Mouse (Mus musculus) kidney, postnatal 36 days (tissue): Measurements from ENCODE around the gene Ogdh.

Experiments used
- DNase-seq, 2 experiments: peaks; one replicate each; pipeline ENCODE4 v3.0.0; 2021 to 2022; ENCODE audit warnings: mixed read lengths in 2 of 2

The Ogdh gene

GRCm38 (mm10) chr11:6296077-6296476 is 4.6 kb downstream of the Ogdh start:
- DNase-seq = no peak

- DNase-seq = no peak
Observed at GRCm38 (mm10) chr11:6299435-6299834, 8.0 kb downstream of the Ogdh start.

GRCm38 (mm10) chr11:6302793-6303192 is 11.4 kb downstream of the Ogdh start:
- peak; percentile 38 to 50 for DNase-seq

GRCm38 (mm10) chr11:6305943-6306430 is 14.6 kb downstream of the Ogdh start:
- DNase-seq = no peak

- DNase-seq = peak; percentile 47 to 72
Observed at GRCm38 (mm10) chr11:6308181-6308580, 16.7 kb downstream of the Ogdh start.

DNA sequence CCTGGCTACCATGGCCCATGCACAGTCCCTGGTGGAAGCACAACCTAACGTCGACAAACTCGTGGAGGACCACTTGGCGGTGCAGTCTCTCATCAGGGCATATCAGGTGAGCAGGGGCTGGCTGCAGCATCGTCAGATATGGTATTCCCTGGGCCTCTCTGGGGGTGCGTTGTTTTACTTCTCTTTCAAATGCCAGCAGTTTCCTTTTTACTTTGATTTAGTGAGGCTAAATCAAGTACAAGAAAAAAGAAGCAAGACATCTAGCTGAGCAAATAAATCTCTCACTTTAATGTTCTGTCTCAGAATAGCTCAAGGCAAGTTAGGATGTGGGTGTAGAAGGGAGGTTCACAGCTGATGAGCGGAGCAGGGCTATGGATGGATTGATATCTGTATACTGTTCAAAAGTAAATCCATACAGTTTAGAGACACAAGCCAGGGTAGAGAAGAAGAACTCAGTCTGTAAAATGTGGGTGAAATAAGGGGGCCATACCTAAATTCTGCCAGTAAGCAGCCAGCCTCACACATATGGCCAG is 22.5 kb downstream of the Ogdh start:
- DNase-seq = no peak

- no peak for DNase-seq
Observed at GRCm38 (mm10) chr11:6316821-6317220, 25.4 kb downstream of the Ogdh start.

DNA sequence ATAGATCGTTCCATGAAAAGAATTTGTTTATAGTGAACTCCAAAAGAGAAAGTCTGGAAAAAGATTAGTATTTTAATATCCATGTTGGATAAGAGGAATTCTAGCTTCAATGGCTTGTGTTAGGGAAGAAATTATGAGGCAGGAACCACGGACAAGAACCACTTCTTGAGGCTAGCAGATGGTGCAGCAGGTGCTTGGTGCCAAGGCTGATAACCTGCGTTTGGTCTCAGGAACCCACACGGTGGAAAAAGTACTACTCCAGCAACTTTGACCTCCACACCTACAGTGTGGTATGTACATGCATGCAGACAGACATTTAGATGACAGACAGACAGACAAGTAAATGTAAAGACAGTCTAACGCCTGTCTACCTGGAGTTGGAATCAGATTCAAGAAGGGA is 27.1 kb downstream of the Ogdh start:
- DNase-seq = no peak

DNA sequence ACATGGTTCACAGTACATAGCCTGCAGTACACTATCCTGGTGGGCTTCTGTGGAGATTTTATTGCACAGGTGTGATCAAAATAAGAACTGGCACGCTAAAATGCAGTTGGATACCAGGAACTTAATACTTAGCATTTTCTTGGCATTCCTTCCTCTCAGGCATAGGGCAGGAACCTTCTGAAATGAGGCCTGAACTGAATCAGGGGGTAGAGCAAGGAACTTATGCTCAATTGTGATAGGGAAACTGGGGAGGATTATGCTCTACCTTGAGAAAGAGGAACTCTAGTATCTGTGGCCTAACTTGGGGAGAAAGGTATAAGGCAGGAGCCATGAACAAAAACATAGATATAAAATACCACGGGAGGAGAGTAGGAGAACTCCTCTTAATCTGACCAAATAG is 27.9 kb downstream of the Ogdh start:
- no peak for DNase-seq

- DNase-seq = no peak
Observed at GRCm38 (mm10) chr11:6322086-6322485, 30.7 kb downstream of the Ogdh start.

GRCm38 (mm10) chr11:6323348-6323747 is 31.9 kb downstream of the Ogdh start:
- DNase-seq = no peak

DNA sequence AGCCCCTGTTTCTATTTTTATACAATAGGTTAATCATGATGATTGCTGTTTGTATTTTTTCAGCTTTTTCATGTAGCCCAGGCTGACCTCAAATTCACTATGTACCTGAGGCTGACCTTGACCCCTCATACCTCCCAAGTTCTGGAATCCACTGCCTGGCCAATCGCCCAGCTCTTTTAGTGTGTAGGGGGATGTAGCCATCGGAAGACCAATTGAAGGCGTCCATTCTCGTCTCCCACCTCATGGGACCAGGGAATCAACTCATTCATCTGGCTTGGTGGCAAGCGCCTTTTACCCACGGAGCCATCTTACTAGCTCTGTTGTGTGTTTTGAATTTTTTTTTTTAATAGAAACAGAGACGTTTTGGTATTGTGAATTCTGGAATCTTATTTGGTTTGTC is 39.8 kb downstream of the Ogdh start:
- no peak for DNase-seq

DNA sequence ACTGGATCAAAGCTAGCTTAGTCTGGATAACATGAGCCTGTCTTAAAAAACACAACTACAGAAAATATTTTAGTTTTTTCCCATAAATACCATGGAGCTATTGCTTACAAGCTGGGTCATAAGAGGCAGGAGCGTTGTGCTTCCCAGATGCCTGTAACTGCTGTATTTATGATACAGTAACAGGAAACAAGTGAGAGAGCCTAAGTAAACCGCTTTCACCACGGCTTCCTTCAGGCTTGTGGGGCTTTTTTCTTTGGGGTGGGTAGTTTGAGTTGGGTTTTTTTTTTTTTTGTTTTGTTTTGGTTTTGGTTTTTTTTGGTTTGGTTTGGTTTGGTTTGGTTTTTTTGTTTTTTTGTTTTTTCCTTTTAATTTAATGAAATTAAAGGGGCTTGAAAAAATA is 41.2 kb downstream of the Ogdh start:
- DNase-seq = no peak

GRCm38 (mm10) chr11:6333403-6333802 is 42.0 kb downstream of the Ogdh start:
- DNase-seq = no peak

- DNase-seq = peak; percentile 18 to 21
Observed at GRCm38 (mm10) chr11:6335321-6335720, 43.9 kb downstream of the Ogdh start.

DNA sequence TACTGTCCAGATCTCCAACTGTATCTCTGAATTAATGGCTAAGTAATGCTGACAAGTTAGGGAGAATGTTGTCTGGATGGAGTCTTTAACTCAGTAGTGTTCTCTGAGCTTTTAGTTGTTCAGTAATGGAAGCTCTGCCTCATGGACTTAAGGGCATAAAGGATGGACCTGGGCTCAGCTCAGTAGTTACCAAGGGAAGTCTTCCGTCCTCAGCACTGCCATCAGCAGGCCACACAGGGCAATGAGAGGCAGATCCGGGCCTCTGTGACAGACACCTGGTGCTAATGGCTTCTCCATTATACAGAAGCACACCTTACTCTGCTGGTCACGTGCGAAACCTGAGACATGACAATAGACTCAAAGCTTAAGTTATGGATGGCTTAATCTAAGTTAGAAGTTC is 45.3 kb downstream of the Ogdh start:
- DNase-seq = peak; percentile 35 to 43

DNA sequence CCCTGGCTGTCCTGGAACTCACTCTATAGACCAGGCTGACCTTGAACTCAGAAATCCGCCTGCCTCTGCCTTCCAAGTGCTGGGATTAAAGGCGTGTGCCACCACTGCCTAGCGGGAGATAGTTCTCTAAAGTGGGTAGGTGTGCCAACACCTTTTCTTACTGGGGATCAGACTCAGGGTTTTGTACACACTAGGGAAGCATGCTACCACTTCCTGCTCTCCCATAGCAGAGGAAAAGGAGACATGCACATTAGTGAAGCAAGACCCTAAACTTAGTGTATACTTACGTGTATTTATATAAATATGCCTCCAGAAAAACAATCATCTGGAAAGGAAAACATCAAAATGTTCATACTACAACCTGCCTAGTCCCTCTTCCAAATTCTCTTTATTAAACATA is 54.5 kb downstream of the Ogdh start:
- DNase-seq = no peak

DNA sequence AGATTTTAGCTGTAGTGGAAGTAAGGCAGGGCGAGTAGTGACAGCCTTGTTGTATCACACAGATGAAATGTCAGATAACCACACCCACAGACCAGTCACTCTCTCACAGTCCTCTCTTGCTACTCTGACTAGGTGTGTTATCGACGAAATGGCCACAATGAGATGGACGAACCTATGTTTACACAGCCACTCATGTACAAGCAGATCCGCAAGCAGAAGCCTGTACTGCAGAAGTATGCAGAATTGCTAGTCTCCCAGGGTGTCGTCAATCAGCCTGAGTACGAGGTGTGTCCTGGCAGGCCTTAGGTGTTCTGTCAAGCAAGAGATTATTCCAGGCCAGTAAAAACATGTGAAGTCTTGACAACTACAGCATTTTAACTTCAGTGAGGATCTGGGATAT is 55.5 kb downstream of the Ogdh start:
- no peak for DNase-seq

- DNase-seq = peak in 1 of 2 experiments; percentile 36
Observed at GRCm38 (mm10) chr11:6348681-6349200, 57.3 kb downstream of the Ogdh start.

DNA sequence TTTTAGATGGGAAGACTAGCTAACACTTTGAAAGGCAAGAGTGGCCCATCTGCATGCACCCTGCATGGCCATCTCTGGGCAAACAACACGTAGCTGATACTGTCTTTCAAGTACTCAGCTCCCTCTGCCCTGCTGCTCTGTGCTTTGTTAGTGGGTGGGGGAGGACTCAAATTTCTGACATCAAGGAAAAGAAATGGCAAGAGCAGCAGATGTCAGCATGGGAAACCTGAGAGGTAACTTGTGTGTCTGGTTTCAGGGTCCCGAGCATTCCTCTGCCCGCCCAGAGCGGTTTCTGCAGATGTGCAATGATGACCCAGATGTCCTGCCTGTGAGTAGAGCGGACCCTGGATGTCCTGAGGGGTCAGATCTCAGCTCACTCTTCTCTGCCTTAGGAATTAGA is 58.2 kb downstream of the Ogdh start:
- DNase-seq = no peak

- DNase-seq = peak in 1 of 2 experiments; percentile 31
Observed at GRCm38 (mm10) chr11:6355106-6355505, 63.7 kb downstream of the Ogdh start.

DNA sequence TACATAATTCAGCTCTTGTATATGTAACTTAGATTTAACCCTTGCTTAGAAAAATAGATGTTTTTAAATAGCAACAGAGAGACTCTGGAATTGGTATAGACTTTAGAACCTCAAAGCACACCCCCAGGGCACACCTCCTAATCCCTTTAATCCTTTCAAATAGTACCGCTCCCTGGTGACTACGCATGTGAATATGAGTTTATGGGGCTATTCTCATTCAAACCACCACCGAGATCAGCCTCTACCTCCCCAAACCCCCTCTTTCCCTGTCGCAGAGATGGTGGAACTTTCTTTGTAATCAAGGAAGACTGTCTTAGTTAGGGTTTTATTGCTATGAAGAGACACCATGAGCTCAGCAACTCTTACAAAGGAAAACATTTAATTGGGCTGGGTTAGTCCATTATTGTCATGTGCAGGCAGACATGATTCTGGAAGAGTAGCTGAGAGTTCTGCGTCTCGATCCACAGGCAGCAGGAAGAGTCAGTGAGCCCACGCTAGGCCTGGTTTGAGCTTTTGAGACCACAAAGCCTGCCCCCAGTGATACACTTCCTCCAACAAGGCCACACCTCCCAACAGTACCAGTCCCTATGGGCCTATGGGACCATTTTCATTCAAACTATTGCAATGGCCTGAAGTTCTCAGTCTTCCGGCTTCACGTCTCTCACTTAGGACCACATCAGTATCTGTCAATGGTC is 73.3 kb downstream of the Ogdh start:
- DNase-seq = no peak

DNA sequence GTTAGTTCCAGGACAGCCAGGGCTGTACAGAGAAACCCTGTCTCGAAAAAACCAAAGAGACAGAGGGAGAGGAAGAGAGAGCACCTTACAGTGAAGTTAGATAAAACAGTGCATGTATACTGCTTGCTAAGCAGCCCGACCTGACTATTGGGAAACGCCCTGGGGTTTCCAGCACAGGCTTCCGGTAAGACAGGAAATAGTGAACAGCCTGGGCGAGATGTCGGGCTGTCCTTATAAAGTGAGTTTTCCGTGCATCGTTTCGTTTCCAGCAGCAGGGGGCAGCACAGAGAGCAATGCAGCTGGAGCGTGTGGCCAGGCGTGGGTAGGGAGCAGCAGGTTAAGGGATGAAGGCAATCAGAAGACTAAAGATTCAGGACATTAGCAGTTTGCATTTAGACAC is 74.5 kb downstream of the Ogdh start:
- DNase-seq = peak; percentile 84 to 89

DNA sequence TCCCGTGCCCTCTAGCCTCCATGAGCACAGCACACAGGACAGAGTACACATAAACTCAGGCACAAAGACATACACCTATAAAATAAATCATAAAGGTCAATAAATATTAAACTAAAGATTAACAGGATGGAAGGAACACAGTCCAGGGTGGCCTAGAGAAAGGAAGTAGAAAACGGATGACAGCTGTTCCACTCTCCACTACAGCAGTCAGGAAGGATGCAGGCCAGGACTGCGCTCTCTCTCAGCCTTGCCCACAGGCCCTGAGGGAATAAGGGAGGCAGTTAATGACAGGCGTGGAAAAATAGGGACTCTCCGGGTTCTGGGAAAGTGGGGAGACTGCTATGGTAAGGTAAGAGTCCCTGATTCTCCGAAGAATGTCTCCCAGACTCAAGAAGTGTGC is 75.0 kb downstream of the Ogdh start:
- no peak for DNase-seq

GRCm38 (mm10) chr11:6367156-6367555 is 75.7 kb downstream of the Ogdh start:
- DNase-seq = no peak
